Mouse (Mus musculus) intestine, embryonic 14.5 days (tissue): ENCODE data around the gene Stau1. TPM values are rescaled to one million over a fixed set of nuclear protein-coding genes. Genes with fewer than 3 reads are reported as not detected.
A peak's percentile ranks its signal among the peaks of the same experiment; 100 is the strongest.

Source experiments
- ATAC-seq: fragments of 200-750 bp; cut with Nextera tagmentation; replicated peaks from 2 replicates; pipeline ENCODE4 v1.8.0; 2017; ENCODE audit warnings: low read depth, moderate number of reproducible peaks, moderate TSS enrichment, moderate library complexity; ENCODE audit not compliant: low FRiP score, low TSS enrichment
- DNase-seq: peaks from one replicate; pipeline ENCODE4 v3.0.0-alpha.2; 2018; ENCODE audit warnings: low spot score
- H3K27ac ChIP-seq: fragments of 300-500 bp; sonication (generic); 2 replicates; pipeline ENCODE4 v1.5.1; 2014; ENCODE audit warnings: low read depth, mild to moderate bottlenecking, control low read depth
- H3K27me3 ChIP-seq: fragments of 300-500 bp; sonication (generic); replicated peaks from 2 replicates; pipeline ENCODE4 v1.6.1; 2014; ENCODE audit warnings: low read length, control low read depth; ENCODE audit not compliant: control insufficient read depth, insufficient read depth
- H3K36me3 ChIP-seq: fragments of 300-500 bp; sonication (generic); 2 replicates; pipeline ENCODE4 v1.6.1; 2014; ENCODE audit warnings: low read length, control low read depth; ENCODE audit not compliant: control insufficient read depth, insufficient read depth
- H3K4me1 ChIP-seq: fragments of 300-500 bp; sonication (generic); replicated peaks from 2 replicates; pipeline ENCODE4 v1.6.1; 2014; ENCODE audit warnings: low read length, control low read depth, mixed read lengths; ENCODE audit not compliant: control insufficient read depth, insufficient read depth
- H3K4me2 ChIP-seq: fragments of 300-500 bp; sonication (generic); 2 replicates; pipeline ENCODE4 v1.6.1; 2014; ENCODE audit warnings: low read length
- H3K4me3 ChIP-seq: fragments of 300-500 bp; sonication (generic); 2 replicates; pipeline ENCODE4 v1.5.1; 2014; ENCODE audit warnings: low read depth, low read length, control low read depth, mixed read lengths
- H3K9ac ChIP-seq: fragments of 300-500 bp; sonication (generic); 2 replicates; pipeline ENCODE4 v1.6.1; 2014; ENCODE audit warnings: mild to moderate bottlenecking, low read length
- H3K9me3 ChIP-seq: fragments of 300-500 bp; sonication (generic); 2 replicates; pipeline ENCODE4 v1.6.1; 2016; ENCODE audit warnings: low read length, control low read depth; ENCODE audit not compliant: control insufficient read depth
- WGBS: fragments of 180-500 bp; shearing (Covaris S2); extraction: QIAGEN DNeasy Blood & Tissue Kit; methylation state at CpG from one replicate; pipeline ENCODE4 v1.1.7; 2014; 5-methylcytosine and 5-hydroxymethylcytosine counted together
- polyA plus RNA-seq: library from polyadenylated mRNA; unstranded; fragments of >200 nt; fragmentation: Nextera tagmentation; extraction: Ambion mirVana; gene quantifications from 2 replicates; pipeline ENCODE4 v1.2.1, GENCODE M21; 2014

The Stau1 gene
- polyA plus RNA-seq, 1 experiment from 2014 or later, result 68.8 TPM

GRCm38 (mm10) chr2:166923971-166924370 lies 72.1 kb downstream of the Stau1 start:
- Histone ChIP-seq H3K4me1 (no peaks in the 10 kb centered on the region), H3K4me3 (no peak overlapping the region), H3K36me3 (peaks cover 97% of the 10 kb centered on the region), H3K4me2 (no peak overlapping the region), H3K9ac (no peak overlapping the region), H3K27ac (no peak overlapping the region), H3K27me3 (no peaks in the 10 kb centered on the region), H3K9me3 (no peaks in the 10 kb centered on the region)
- WGBS, result 87% methylated on average over 2 of the region's 2 CpGs
- ATAC-seq, result no peak
- no peak for DNase-seq

- H3K9ac ChIP-seq, result no peak overlapping the region
- no peak for ATAC-seq
- 85% methylated on average over 8 of the region's 8 CpGs for WGBS
- no peak overlapping the region for H3K4me3 ChIP-seq
- no peak overlapping the region for H3K27ac ChIP-seq
- peaks cover 7% of the 10 kb centered on the region for H3K4me1 ChIP-seq
- H3K9me3 ChIP-seq, result no peaks in the 10 kb centered on the region
- no peak overlapping the region for H3K4me2 ChIP-seq
- H3K36me3 ChIP-seq, result peaks cover 7% of the 10 kb centered on the region; the same call in 1 of the 2 replicates
- no peak for DNase-seq
- H3K27me3 ChIP-seq, result no peaks in the 10 kb centered on the region
Observed at GRCm38 (mm10) chr2:166910536-166910935, 85.6 kb downstream of the Stau1 start.

GRCm38 (mm10) chr2:166909729-166910128 lies 86.4 kb downstream of the Stau1 start:
- Histone ChIP-seq H3K4me3 (no peak overlapping the region), H3K4me1 (peaks cover 7% of the 10 kb centered on the region), H3K27ac (no peak overlapping the region), H3K9me3 (no peaks in the 10 kb centered on the region), H3K36me3 (peaks cover 7% of the 10 kb centered on the region; the same call in 1 of the 2 replicates), H3K9ac (no peak overlapping the region), H3K27me3 (no peaks in the 10 kb centered on the region), H3K4me2 (no peak overlapping the region)
- 98% methylated on average over 3 of the region's 3 CpGs for WGBS
- ATAC-seq, result no peak
- no peak for DNase-seq

- H3K4me2 ChIP-seq, result peak overlapping the region; percentile 80
- H3K27me3 ChIP-seq, result no peaks in the 10 kb centered on the region
- H3K36me3 ChIP-seq, result peaks cover 7% of the 10 kb centered on the region; the same call in 1 of the 2 replicates
- peak overlapping the region; percentile 90 for H3K9ac ChIP-seq
- WGBS, result under 1% methylated on average over 28 of the region's 28 CpGs
- H3K4me3 ChIP-seq, result peak overlapping the region; percentile 95
- DNase-seq (no peak), ATAC-seq (peak; percentile 7; the same call in 1 of the 2 replicates)
- no peaks in the 10 kb centered on the region for H3K9me3 ChIP-seq
- H3K4me1 ChIP-seq, result peaks cover 7% of the 10 kb centered on the region
- H3K27ac ChIP-seq, result peak overlapping the region; percentile 98
Observed at GRCm38 (mm10) chr2:166906523-166907182, 89.4 kb downstream of the Stau1 start.

- Histone ChIP-seq H3K4me3 (peak within 1 kb of the TSS; percentile 95), H3K4me2 (peak within 1 kb of the TSS; percentile 80), H3K4me1 (peaks cover 7% of the 10 kb centered on the region), H3K27me3 (no peaks in the 10 kb centered on the region), H3K9ac (peak within 1 kb of the TSS; percentile 90), H3K27ac (peak within 1 kb of the TSS; percentile 98), H3K36me3 (peaks cover 7% of the 10 kb centered on the region; the same call in 1 of the 2 replicates), H3K9me3 (no peaks in the 10 kb centered on the region)
- WGBS, result under 1% methylated on average over 78 of the region's 80 CpGs
- peak; percentile 99 for ATAC-seq
- peak; percentile 99 for DNase-seq
Observed at GRCm38 (mm10) chr2:166905711-166906522, 90.2 kb downstream of the Stau1 start, which contains the start of gene Cse1l. Cse1l (plus strand) TSS chr2:166906040.

GRCm38 (mm10) chr2:166903719-166904282 lies 92.3 kb downstream of the Stau1 start:
- no peaks in the 10 kb centered on the region for H3K36me3 ChIP-seq
- H3K27me3 ChIP-seq, result no peaks in the 10 kb centered on the region
- WGBS, result 90% methylated on average over 6 of the region's 6 CpGs
- no peaks in the 10 kb centered on the region for H3K9me3 ChIP-seq
- no peak overlapping the region for H3K4me2 ChIP-seq
- no peak for DNase-seq
- no peak overlapping the region for H3K4me3 ChIP-seq
- no peak for ATAC-seq
- H3K4me1 ChIP-seq, result peaks cover 7% of the 10 kb centered on the region
- no peak overlapping the region for H3K9ac ChIP-seq
- no peak overlapping the region for H3K27ac ChIP-seq

GRCm38 (mm10) chr2:166900792-166901505 lies 95.2 kb downstream of the Stau1 start:
- no peak for DNase-seq
- H3K27me3 ChIP-seq, result no peaks in the 10 kb centered on the region
- H3K36me3 ChIP-seq, result 0 out of 2 replicates have a peak, but pooled peaks cover 2% of the 10 kb centered on the region
- no peak overlapping the region for H3K4me3 ChIP-seq
- 85% methylated on average over 8 of the region's 8 CpGs for WGBS
- ATAC-seq, result no peak
- H3K9me3 ChIP-seq, result no peaks in the 10 kb centered on the region
- H3K4me1 ChIP-seq, result no peaks in the 10 kb centered on the region
- H3K4me2 ChIP-seq, result no peak overlapping the region
- no peak overlapping the region for H3K9ac ChIP-seq
- no peak overlapping the region for H3K27ac ChIP-seq

- DNase-seq, result no peak
- Histone ChIP-seq H3K4me1 (no peaks in the 10 kb centered on the region), H3K27ac (no peak overlapping the region), H3K27me3 (no peaks in the 10 kb centered on the region), H3K4me3 (no peak overlapping the region), H3K9me3 (no peaks in the 10 kb centered on the region), H3K4me2 (no peak overlapping the region), H3K9ac (no peak overlapping the region), H3K36me3 (0 out of 2 replicates have a peak, but pooled peaks cover 8% of the 10 kb centered on the region)
- 65% methylated on average over 3 of the region's 3 CpGs for WGBS
- ATAC-seq, result no peak
Observed at GRCm38 (mm10) chr2:166899746-166900145, 96.4 kb downstream of the Stau1 start.
